15 mouse cellular contexts compared by ENCODE assay signal in the genomic region with DNA sequence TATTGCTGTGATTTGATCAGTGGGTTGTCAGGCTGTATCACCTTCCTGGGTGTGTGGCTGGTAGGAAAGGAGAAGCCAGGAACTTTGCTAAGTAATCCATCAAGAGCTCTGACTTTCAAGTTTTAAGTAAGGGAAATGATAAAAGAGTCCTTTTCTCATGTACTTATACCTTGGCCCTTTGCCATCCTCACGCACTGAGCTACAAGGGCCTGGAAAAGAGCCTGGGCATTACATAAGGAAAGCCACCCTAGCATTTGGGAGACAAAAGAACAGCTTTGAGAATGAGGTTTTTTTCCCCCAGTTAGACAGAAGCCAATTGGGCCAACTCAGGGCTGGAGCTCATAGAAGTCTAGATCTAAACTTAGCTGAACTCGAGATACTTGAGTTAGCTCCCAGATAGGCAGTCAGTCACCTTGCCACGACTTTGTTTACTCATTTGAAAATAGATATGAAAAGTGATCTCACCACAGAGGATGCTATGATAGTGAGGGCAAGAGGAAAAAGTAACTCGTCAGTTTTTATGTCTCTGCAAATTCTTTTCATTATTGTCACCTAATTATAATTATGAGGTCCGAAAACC.
DNase-seq lines count a peak whose midpoint lies in the region; ATAC-seq lines count a peak whose summit lies in the region.
"Had no signal": no experiment of that assay in that cellular context is flagged by ENCODE, and none has a peak within 500 bp of the region (broad histone marks: within the 10 kb centered on the region; RNA-seq: fewer than 3 reads in every experiment).

No protein-coding gene starts in this region.

- peak; percentile 48 for DNase-seq in gastrocnemius, adult 18-20 months (ENCODE audit: low spot score)
- DNase-seq in gastrocnemius, postnatal 10 days = no peak
- DNase-seq in right cerebral cortex, adult 18-20 months = peak; percentile 33
- no peak for DNase-seq in right cerebral cortex, postnatal 14 days
- DNase-seq in skeletal muscle tissue, adult 2 months (ENCODE audit: low read depth, low spot score) = peak; percentile 71
- DNase-seq in layer of hippocampus, adult 9-11 months = no peak
- DNase-seq: cerebellum, adult 11-12 months; kidney, postnatal 10 days; layer of hippocampus, postnatal 36 days had no signal

- H3K27me3 ChIP-seq in heart, embryonic 11.5 days (ENCODE audit: control insufficient read depth, insufficient read depth, low read length) = no peaks in the 10 kb centered on the region
- H3K27me3 ChIP-seq: hindbrain, embryonic 13.5 days; limb, embryonic 12.5 days; midbrain, embryonic 15.5 days had no signal

- H3K27ac ChIP-seq in heart, embryonic 11.5 days (ENCODE audit: low read depth, low read length) = peak overlapping the region; percentile 22; the same call in 1 of the 2 replicates
- H3K27ac ChIP-seq: hindbrain, embryonic 13.5 days; limb, embryonic 12.5 days; midbrain, embryonic 15.5 days had no signal

- H3K36me3 ChIP-seq in heart, embryonic 11.5 days (ENCODE audit: control insufficient read depth, insufficient read depth, low read length) = no peaks in the 10 kb centered on the region
- H3K36me3 ChIP-seq: hindbrain, embryonic 13.5 days; limb, embryonic 12.5 days; midbrain, embryonic 15.5 days had no signal

- no peak for ATAC-seq in heart, embryonic 11.5 days (replicated peaks; ENCODE audit: insufficient number of reproducible peaks, low FRiP score, low TSS enrichment)
- ATAC-seq in cerebellum, adult (ENCODE audit: insufficient number of reproducible peaks, low FRiP score, low TSS enrichment) = no peak
- ATAC-seq: CD4-positive, CD25-positive, alpha-beta regulatory T cell, adult 4 months; midbrain, embryonic 15.5 days had no signal

- WGBS in heart, embryonic 11.5 days (ENCODE audit: insufficient replicate concordance) = 50% methylated on average over 5 of the region's 5 CpGs

- no peak overlapping the region for H3K4me3 ChIP-seq in heart, embryonic 11.5 days (ENCODE audit: low read depth, low read length)
- H3K4me3 ChIP-seq: hindbrain, embryonic 13.5 days; limb, embryonic 12.5 days; midbrain, embryonic 15.5 days had no signal

- H3K4me2 ChIP-seq in heart, embryonic 11.5 days = no peak overlapping the region
- H3K4me2 ChIP-seq: hindbrain, embryonic 13.5 days; limb, embryonic 12.5 days; midbrain, embryonic 15.5 days had no signal

- no peak overlapping the region for H3K9ac ChIP-seq in heart, embryonic 11.5 days (ENCODE audit: low read depth, low read length)
- H3K9ac ChIP-seq: hindbrain, embryonic 13.5 days; limb, embryonic 12.5 days; midbrain, embryonic 15.5 days had no signal

- peaks cover 7% of the 10 kb centered on the region for H3K4me1 ChIP-seq in heart, embryonic 11.5 days (ENCODE audit: control insufficient read depth, insufficient read depth, low read length)
- H3K4me1 ChIP-seq: hindbrain, embryonic 13.5 days; limb, embryonic 12.5 days; midbrain, embryonic 15.5 days had no signal

- H3K9me3 ChIP-seq in heart, embryonic 11.5 days (replicated peaks; ENCODE audit: control insufficient read depth, low read length) = peaks cover 2% of the 10 kb centered on the region; the same call in 1 of the 2 replicates
- H3K9me3 ChIP-seq: hindbrain, embryonic 13.5 days; limb, embryonic 12.5 days; midbrain, embryonic 15.5 days had no signal

Comparison
In these comparisons a context has a peak if more than half of its experiments do, and no peak if none do; other contexts are left out.
1. DNase-seq: peak in gastrocnemius, adult 18-20 months (single experiment), right cerebral cortex, adult 18-20 months (single experiment) and skeletal muscle tissue, adult 2 months (single experiment); none in gastrocnemius, postnatal 10 days (single experiment), right cerebral cortex, postnatal 14 days (single experiment) and layer of hippocampus, adult 9-11 months (single experiment).